Mouse (Mus musculus) kidney, adult 9 months (tissue): ENCODE results near the gene Arsg.
"Not testable (repeated sequence)": the region's sequence is repeated elsewhere in the genome, so short reads cannot be mapped to it uniquely, and the experiment has no call there.

ENCODE experiments used
- DNase-seq: peaks from one replicate; pipeline ENCODE4 v3.0.0; 2022

The Arsg gene

DNA sequence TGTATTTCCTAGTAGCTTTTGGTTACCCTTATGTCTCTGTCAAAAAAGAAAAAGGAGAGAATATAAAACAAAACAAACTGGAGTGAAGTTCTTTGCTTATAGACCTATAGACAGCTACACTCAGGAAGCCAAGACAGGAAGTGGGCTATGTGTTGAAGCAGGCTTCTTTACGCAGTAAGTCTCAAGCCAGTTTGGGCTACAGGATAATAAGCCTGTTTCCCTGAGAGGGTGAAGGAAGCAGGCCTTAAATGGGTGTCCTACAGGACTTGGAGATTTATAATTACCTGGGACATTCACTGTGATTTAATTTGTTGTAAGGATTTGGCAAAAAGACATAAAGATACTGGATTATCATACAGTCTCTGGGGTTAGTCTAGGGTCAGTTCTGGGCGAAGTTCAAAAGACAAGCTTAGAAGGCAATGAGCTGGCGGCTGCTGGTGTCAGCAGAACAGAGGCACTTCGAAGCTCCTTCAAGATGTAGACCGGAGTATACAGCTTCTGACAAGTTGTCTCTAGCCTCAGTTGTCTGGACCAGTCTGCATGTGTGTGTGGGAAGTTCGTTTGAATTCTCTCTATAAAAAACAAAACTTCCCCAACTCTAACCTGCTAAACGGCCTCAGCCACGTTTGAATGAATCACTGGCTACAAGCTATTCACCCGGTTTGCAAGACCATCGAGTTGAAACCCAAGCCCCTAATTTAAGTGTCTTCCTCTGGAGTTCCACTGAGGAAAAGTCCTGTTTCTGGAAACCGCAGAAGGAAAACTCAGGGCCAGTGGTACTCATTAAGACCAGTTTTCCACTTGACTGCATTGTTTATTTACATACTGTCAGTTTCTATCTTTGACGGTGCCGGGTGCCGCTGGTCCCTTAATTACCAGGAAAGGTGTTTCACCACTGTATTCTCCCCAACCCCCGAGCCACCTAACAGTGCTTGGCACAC, 2.0 kb upstream of the Arsg start:
- DNase-seq, result peak; percentile 64

DNA sequence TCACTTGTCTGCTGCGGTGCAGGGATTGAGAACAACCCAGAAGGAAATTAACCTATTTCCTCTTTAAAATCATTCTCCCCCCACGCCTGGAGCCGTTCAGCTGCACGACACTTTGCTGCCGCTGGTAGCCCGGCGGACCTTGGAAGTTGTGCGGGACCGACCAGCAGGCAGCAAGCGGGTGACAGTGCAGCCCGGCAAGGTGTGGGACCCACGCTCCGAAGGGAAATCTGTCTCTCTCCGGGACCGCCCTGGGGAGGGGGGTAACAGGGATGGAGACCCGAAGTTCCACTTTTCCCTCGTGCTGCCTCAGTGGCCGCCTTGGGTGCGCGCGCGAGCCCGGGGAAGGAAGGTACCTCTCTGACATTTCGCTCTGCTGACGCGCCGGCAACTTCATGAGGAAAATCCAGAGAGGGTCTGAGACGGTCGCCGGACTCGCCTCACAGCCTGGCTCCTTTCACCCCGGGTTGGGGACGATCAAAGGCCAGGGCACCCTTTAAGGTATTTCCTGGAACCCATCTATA, 943 bp upstream of the Arsg start:
- DNase-seq, result peak; percentile 27

DNA sequence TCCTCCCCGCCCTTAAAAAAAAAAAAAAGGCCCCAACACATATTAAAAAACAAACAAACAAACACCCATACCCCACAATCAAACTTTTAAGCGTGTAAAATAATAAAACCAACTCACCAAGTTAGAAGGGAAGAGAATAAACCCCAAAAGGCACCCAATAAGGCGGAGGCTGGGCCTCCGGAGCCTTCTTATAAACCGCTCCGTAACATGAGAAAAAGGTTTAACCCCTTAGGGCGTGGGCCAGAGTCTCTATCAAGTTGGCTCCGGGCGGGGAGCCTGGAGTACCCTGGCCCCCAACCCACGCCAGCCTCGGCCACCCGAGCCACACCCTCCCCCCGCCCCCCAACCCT, 378 bp upstream of the Arsg start:
- no peak for DNase-seq

DNA sequence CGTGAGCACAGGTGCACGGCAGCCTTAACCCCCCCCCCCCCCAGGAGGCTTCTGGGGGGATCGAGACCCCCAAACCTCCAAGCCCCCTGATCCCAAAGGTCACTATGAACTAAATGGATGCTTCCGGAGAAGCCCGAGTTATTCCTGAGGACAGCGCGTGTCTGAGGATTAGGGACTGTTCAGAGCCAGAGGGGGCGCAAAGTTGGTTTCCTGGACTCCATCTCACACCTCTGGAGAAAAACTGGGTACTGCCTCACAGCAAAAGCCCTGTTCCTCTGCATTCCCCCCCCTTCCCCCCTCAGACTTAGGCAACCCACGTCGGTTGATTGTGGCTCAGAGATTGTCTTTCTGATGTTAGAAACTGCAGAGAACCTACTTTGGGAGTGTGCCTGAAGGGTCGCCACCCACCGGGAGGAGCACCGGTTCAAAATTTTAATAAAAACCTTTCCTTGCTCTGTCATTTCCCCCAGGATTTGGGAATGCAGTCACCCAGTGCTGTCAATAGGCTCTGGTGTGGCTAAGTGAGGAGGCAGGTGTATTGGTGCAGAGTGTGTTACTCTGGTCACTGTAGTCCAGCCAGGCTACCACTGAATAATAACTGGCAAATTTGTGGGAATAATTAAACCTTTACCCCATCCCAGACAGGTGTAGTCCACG, 1.0 kb downstream of the Arsg start:
- no peak for DNase-seq

DNA sequence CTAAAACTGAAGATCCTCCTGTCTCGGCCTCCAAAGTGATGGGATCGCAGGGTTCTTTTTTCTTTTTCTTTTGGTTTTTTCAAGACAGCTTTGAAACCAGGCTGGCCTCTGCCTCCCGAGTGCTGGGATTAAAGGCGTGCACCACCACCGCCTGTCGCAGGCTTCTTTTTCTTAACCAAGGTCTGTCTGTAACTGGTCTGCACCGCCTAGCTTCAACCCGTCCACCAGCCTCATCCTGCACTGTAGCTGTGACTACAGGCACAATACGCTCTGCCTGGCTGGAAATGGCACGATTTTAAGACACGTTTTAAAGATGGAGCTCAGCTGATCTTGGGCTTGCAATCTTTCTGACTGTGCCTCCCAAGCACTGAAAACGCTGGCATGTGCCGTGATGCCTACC, 1.7 kb downstream of the Arsg start:
- DNase-seq, result no peak

DNA sequence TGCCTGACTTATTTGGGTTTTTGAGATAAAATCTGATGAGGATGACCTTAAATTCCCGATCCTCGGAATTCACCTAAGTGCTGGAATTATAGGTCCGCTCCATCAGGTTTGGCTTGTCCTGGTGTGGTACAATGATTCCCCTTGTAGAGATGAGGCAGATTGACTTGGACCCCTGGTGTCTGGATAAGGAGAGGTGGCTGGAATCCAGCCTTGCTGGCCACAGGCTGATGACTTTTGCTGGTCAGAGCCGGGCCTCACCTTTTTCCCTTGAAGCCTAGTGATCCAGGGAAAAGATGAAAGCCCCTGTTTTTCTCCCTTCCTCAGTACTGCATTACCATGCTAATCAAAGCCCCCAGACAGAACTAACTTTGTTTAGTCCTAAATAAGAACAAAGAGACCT, 2.5 kb downstream of the Arsg start:
- DNase-seq, result no peak

DNA sequence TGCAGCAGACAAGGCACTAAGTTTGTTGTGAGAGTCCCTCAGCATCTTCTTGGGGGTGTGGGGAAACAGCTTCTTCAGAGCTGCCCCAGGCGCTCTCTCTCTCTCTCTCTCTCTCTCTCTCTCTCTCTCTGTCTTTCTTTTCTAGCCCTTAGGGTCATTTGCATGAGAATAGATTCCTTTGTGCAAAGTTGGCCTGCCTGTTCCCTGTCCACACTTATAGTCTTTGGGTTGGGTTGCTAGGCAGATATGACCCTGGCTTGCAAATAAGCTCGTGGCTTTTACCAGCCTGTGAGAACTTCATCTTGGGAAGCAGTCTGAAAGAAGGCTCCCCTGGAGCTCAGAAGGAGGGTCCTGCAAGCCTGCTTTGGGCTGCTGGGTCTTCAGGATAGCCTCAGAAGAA, 3.1 kb downstream of the Arsg start:
- DNase-seq, result no peak

DNA sequence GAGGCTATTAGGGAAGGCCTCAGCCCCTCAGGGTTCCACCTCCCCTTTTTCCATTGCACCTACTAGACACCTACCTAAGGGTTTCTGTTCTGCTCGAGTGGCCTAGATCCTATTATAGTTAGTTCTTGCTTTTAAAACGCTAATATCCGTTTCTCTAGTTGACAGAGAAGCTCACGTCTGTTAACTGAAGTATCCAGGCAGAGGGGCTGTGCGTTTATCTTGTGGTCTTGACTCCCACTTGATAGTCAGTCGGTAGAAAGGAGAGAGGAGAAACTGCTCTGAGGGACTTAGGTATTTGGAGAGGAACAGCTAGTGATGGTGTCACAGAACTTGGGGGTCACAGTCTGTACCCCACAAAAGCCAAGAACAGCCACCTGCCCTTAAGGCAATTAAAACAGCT, 3.5 kb downstream of the Arsg start:
- no peak for DNase-seq

DNA sequence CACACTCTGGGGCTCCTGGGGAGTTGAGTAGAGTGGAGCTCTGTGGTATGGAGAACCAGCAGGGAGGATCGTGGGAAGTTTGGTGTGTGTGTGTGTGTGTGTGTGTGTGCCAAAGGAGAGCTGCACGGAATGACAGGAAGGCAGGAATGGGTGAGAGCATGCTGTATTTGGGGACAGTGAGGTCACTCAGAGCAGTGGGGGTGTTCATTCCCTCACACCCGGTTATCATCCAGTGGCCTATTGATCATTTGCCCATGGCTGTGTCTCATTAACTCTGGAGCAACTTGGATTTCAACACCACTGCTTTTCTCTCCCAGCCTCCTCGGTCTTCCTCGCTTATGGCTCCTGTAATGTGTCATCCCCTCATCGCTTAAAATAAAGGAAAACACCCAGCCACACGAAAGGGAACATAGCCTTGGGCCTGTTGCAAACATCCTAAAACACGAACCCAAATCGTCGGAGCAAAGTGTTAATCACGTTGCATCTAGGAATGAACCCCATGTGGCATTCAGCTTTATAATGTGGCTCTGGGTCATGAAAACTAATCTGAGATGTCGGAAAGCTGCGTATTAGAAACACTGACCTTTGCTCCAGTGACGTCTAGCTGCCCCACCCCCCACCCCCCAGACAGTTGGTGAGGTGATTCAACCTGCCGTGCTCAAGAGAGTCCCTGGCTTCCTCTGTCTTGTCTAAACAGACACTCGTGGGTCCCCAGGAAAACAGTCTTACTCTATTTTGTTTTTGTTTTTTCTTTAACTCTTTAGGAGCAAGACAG, 4.6 kb downstream of the Arsg start:
- peak; percentile 40 for DNase-seq

DNA sequence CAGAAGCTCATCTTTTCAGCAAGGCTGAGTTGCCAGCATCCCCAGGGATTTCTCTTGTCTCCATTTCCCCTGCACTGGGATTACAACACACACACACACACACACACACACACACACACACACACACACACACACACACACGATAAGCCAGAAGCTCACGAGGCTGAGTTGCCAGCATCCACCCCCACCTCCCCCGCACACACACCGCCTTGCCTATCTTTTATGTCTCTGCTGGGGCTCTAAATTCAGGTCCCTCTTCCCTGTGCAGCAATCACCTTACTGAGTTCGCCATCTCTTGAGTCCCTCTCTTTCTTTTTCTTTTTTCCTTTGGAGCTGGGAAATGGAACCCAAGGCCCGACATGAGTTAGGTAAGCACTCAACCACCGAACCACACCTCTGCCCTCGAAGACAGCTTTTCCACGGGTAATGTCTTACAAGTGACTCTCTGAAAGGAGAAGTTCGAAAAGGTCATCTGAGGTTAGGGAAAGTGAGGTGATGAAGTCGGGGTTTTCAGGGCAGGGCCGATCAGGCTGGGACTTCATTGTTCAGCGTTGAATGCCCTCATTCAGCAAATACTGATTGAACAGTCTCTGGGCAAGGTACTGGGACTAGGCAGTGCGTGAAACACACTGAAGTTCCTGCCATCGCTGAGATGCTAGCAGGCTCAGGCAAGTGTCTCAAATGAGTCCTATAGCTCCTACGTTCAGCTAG, 6.6 kb downstream of the Arsg start:
- no peak for DNase-seq

DNA sequence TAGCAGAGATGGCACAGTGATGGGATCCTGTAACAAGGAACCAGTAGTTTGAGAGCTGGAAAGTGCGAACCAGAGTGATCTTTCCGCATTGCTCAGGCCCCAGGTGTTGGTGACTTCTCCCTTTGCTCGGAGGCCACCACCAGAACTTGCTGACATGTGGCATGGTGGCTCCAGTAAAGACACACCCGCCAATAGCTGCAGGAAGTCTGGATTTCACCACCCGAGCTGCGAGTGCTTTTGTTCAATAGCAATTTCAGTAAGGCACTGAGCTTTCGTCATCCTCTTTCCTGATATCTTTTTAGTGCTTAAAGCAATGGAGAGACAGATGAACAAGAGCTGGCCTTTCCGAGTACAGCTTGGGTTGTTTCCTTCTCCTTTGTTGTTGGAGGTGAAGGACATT, 7.3 kb downstream of the Arsg start:
- DNase-seq, result no peak

DNA sequence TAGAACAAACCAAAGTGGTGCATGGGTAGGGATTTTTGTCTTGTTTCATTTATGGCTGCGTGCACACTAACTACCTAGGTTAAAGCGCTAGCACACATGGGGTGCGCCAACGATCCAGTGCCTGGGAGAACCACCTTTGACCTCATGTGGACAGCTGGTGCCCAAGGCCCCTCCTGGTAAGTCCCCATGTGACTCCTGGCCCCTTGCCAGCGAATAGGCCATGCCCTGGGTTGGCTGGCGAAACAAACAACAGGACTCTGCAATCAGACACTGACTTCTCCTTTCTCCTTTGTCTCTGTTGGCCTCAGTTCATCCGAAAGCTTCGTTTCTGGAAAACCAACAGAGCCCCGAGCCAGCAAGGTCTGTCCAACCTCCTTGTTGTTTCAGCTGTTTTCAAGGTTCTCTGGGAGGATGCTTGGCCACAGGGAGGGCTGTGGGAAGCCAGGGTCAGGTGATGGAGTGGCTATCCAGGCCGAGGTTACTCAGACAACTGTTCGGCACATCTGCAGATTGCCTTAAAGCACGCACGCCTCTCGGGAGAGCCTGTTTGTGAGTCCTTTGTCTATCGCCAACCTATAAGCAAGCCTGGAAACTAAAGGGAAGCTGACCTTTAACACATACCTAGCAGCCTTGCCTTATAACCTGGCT, 12.3 kb downstream of the Arsg start:
- peak; percentile 95 for DNase-seq

DNA sequence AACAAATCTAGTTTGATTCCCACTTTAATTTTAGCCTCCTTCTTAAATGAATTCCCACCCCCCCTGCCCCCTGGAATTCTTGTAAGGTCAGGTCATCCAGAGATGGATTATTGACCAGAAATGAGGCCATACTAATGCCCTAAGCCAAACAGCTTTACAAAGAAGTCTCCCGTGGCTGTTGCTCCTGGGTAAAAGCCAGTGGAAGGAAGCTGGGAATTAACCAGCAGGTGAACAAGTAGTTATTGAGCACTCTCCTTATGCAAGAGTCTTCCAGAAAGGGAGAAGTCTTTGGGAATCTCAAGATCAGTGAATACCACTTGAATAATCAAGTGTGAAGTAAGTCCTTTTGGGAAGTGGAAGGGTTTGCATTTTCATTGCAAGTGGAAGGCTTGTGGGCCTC, 13.9 kb downstream of the Arsg start:
- peak; percentile 68 for DNase-seq

DNA sequence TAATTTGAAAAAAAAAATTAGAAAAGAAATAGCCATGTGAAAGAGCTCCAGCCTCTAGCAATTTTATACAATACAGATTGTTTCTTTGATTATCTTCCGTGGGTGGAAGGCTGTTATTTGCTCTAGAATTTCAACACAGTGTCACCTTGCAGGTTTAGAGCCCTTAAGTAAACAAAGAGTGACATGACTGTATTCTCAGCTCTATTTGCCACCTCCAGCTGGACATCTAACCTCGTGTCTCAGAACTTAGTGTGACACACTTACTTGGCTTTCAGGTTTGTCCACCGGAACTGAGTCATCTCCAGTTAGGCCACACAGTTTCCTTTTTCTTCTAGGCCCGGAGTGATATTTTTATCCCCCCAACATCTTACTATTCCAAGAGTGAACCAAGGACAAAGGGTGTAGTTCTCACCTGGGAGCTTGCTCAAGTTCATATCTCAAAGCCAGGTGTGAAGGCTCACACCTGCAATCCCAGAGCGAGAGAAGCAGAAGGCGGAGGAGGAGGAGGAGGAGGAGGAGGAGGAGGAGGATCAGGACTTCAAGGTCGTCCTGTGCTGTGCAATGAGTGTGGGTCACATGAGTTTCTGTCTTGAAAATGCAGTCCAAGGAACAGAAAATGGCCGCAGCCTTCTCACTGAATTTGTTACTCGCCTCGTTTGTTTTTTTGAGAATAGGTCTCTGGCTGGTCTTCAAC, 15.0 kb downstream of the Arsg start:
- no peak for DNase-seq

DNA sequence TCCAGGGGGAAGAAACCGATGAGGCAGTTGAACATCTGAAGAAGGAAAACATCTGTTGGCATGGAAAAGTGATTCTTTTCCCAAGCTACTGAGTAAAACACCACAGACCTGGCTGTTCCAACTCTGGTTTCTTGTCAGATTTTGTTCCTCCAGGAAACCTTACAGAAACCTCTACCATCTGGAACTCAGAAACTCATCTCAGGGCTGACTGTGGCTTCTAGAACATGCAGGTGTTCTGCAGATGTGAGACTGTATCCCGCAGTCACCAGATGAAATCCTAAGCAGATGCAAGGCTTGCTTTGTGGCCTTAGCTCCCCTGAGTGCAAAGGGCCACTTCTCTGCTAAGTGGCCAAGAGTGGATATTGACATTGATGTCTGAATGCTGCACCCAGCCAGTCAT, 16.6 kb downstream of the Arsg start:
- no peak for DNase-seq

DNA sequence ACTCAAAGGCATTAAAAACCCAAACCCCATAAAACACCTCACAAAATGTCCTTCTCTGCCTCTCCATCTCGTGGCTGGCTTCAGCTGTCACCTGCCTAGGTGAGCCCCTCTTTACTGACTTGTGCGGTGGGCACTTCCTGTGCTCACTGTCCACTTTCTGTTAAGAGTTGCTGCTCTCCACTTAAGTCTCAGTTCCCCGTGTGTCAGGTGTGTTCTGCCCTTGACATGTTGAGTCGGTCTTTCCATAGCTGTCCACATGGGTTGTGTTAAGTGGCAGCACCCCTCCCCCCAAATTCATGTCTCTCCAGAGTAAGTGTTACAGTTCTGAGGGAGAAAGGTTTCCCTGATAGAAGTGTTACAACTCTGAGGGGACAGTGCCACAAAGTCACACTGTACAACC, 18.7 kb downstream of the Arsg start:
- no peak for DNase-seq

DNA sequence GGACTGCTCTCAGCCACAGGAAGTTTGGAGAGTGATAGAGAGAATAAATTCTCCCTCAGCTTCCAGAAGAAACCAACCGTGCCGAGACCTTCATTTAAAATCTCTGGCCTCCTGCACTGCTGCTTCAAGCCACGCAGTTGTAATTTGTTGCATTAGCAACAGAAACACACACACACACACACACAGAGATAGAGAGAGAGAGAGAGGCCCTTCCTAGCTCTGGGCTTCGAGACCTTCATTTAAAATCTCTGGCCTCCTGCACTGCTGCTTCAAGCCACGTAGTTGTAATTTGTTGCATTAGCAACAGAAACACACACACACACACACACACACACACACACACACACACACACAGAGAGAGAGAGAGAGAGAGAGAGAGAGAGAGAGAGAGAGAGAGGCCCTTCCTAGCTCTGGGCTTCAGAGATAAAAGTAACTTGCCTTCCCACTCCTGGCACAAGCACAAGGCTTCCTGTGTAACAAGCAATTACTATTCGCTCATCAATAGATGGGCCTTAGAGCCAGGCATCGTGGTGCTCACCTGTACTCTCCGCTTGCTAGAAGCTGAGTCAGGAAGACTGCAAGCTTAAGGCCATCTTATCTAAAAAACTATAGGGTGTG, 19.8 kb downstream of the Arsg start:
- DNase-seq, result not testable (repeated sequence)

DNA sequence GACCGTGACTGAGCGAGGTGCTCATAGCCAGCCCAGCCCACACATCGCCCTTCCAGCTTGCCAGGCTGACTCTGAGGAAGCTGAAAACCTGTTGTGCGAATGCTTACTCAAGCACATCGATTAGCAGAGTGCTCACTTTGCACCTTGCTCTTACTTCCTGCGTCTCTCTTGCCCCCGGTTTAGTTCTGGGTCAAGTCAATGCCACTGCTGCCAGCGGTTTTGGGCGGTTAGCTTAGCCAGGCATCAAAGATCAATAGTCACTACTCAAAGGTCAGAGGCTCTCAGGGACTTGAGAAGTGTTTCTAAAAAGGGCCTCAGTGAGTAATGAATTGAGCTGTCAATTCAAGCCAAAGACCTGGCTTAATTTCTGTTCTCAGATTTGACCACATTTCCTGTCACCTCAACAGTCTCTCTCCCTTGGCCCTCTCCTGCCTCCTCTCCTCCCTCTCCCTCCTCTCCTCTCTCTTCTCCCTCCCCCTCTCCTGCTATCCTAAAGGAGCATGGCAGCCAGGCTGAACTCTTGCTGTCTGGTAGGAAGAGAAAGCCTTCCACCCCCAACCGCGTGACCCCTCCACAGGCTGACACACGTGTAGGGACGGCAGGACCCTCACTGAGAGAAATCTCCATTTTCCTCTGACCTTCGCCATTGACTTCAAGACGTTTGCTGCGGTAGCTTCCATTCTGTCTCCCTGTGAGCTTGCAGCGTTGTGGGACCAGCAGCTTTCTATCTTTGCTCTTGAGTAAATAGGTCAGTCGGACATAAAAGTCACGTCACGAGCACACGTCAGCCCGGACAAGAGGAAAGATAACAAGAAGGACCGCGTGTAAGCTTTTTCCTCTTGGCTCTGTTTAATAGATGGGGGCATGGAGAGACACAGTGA, 22.0 kb downstream of the Arsg start:
- peak; percentile 93 for DNase-seq

DNA sequence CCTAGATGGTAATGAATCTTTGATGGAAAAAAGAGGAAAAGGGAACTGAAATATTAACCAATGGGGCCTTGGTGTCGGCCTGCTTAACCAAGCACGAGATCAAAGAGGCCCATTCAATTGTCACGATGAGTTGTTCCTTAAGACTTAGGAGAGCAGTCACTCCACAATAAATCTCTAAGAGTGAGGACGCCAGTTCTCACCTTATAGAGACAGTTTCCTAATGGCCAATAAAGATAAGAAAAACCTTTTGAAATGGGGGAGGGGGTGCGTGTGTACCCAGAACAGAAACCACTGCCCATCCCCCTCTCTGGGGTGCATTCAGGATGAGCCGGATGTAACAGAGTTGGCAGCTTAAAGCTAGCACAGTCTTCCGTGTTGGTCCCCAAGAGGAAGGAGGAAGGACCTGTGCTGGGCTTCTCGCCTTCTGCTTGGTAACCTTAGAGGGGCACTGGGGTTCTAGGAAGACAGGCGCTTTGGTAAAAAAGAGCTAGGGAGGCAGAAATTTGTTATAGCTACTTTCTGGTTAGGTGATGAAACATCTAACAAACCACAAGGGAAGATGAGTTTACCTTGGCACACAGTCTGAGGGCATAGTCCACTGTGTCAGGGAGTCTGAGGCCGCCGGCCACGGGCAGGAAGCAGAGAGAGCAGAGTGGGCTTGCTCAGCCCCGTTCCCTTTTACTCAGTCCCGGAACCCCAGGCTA, 22.7 kb downstream of the Arsg start:
- peak; percentile 69 for DNase-seq
